Mouse (Mus musculus): ENCODE measurements around the gene Tbx6. TPM values are rescaled to one million over a fixed set of nuclear protein-coding genes. Genes with fewer than 3 reads are reported as not detected.
A peak's percentile ranks its signal among the peaks of the same experiment; 100 is the strongest.

Gene Tbx6
- polyA plus RNA-seq, 1 experiment from 2014 or later: 0.50 TPM

- Histone ChIP-seq H3K27me3 (no peaks in the 10 kb centered on the region), H3K4me2 (no peak overlapping the region), H3K9ac (no peak overlapping the region), H3K9me3 (replicated peaks) (no peaks in the 10 kb centered on the region), H3K36me3 (replicated peaks) (peaks cover 57% of the 10 kb centered on the region), H3K27ac (replicated peaks) (peak overlapping the region; percentile 42), H3K4me3 (replicated peaks) (no peak overlapping the region), H3K4me1 (replicated peaks) (peaks cover 60% of the 10 kb centered on the region)
- ATAC-seq (ENCODE audit: insufficient read depth): no peak
- 56% methylated on average over 11 of the region's 11 CpGs for WGBS (ENCODE audit: insufficient replicate concordance)
Measured at GRCm38 (mm10) chr7:126781661-126782370, 533 bp downstream of the Tbx6 start.

- H3K4me3 ChIP-seq (replicated peaks): no peak overlapping the region
- H3K9ac ChIP-seq: no peak overlapping the region
- WGBS (ENCODE audit: insufficient replicate concordance): 77% methylated on average over 13 of the region's 13 CpGs
- ATAC-seq (ENCODE audit: insufficient read depth): no peak
- peaks cover 51% of the 10 kb centered on the region for H3K4me1 ChIP-seq (replicated peaks)
- H3K4me2 ChIP-seq: no peak overlapping the region
- H3K27ac ChIP-seq (replicated peaks): 0 out of 2 replicates have a peak overlapping the region, but pooled peaks have one; percentile 42
- H3K9me3 ChIP-seq (replicated peaks): no peaks in the 10 kb centered on the region
- H3K36me3 ChIP-seq (replicated peaks): peaks cover 66% of the 10 kb centered on the region
- H3K27me3 ChIP-seq: no peaks in the 10 kb centered on the region
Measured at GRCm38 (mm10) chr7:126782693-126783092, 1.4 kb downstream of the Tbx6 start.

DNA sequence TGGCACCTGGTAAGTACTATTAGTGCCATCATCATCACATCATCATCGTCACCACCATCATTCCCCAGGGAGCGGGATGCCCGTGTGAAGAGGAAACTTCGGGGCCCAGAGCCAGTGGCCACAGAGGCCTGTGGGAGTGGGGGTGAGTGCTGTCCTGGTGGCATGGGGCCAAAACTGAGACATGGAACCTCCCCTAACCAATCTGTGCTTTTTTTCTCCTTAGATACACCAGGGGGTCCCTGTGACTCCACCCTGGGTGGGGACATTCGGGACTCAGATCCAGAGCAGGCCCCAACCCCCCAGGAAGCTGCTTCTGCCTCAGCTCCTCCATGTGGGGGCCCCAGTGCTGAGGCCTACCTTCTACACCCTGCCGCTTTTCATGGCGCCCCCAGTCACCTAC, 3.2 kb downstream of the Tbx6 start:
- 79% methylated on average over 7 of the region's 7 CpGs for WGBS (ENCODE audit: insufficient replicate concordance)
- H3K4me3 ChIP-seq (replicated peaks): no peak overlapping the region
- ATAC-seq (ENCODE audit: insufficient read depth): no peak
- no peaks in the 10 kb centered on the region for H3K27me3 ChIP-seq
- no peaks in the 10 kb centered on the region for H3K9me3 ChIP-seq (replicated peaks)
- H3K9ac ChIP-seq: 0 out of 2 replicates have a peak overlapping the region, but pooled peaks have one; percentile 1
- no peak overlapping the region for H3K27ac ChIP-seq (replicated peaks)
- no peak overlapping the region for H3K4me2 ChIP-seq
- peaks cover 39% of the 10 kb centered on the region for H3K4me1 ChIP-seq (replicated peaks)
- peaks cover 69% of the 10 kb centered on the region for H3K36me3 ChIP-seq (replicated peaks)

GRCm38 (mm10) chr7:126785056-126785455, 3.8 kb downstream of the Tbx6 start:
- Histone ChIP-seq H3K4me1 (replicated peaks) (peaks cover 35% of the 10 kb centered on the region), H3K9ac (no peak overlapping the region), H3K27ac (replicated peaks) (no peak overlapping the region), H3K9me3 (replicated peaks) (no peaks in the 10 kb centered on the region), H3K4me2 (no peak overlapping the region), H3K36me3 (replicated peaks) (peaks cover 70% of the 10 kb centered on the region), H3K27me3 (no peaks in the 10 kb centered on the region), H3K4me3 (replicated peaks) (no peak overlapping the region)
- ATAC-seq (ENCODE audit: insufficient read depth): no peak
- 76% methylated on average over 4 of the region's 4 CpGs for WGBS (ENCODE audit: insufficient replicate concordance)

DNA sequence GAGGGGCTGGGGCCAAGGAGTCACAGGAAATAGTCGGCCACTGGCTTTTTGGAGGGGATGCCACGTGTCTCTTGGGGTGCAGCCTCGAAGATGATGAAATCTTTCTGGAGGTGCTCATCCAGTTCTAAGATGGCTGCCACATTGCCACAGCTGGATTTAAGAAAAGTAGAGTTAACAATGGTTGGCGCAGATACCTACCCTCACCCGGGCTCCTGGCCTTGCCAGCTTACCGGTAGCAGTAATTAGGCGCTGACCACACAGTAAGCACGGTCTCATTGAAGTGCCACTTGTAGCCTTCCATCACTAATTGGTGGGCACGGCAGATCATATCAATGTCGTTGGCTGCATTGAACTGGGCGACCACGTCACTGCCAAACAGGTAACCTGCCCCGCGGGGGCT, 4.9 kb downstream of the Tbx6 start:
- 87% methylated on average over 14 of the region's 14 CpGs for WGBS (ENCODE audit: insufficient replicate concordance)

DNA sequence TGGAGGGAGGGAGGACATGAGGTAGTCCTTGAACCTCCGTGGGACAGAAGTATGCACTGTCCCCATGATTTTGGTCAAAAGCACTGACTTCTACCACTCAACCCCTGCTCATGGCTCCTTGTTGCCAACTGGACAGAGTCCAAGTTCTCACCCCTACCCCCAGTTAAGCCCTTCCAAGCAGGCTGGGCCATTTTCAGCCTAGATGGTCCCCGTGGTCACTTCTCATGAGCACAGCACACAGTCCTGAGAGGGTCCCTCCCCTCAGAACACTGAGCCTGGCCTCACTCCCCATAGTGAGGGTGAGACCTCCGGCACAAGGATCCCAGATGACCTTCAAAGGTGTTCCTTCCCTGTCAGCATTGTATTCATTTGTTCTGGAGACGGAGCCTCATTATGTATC, 7.9 kb downstream of the Tbx6 start:
- H3K27me3 ChIP-seq: no peaks in the 10 kb centered on the region
- no peak overlapping the region for H3K9ac ChIP-seq
- no peak for ATAC-seq (ENCODE audit: insufficient read depth)
- no peaks in the 10 kb centered on the region for H3K9me3 ChIP-seq (replicated peaks)
- H3K27ac ChIP-seq (replicated peaks): no peak overlapping the region
- 84% methylated on average over 4 of the region's 4 CpGs for WGBS (ENCODE audit: insufficient replicate concordance)
- H3K4me1 ChIP-seq (replicated peaks): peaks cover 36% of the 10 kb centered on the region
- H3K4me2 ChIP-seq: no peak overlapping the region
- no peak overlapping the region for H3K4me3 ChIP-seq (replicated peaks)
- H3K36me3 ChIP-seq (replicated peaks): peaks cover 65% of the 10 kb centered on the region

More for the DNA sequence above, 4.9 kb downstream of the Tbx6 start:
- Histone ChIP-seq H3K27me3 (no peaks in the 10 kb centered on the region), H3K9ac (no peak overlapping the region), H3K27ac (replicated peaks) (no peak overlapping the region), H3K36me3 (replicated peaks) (peaks cover 74% of the 10 kb centered on the region), H3K4me2 (no peak overlapping the region), H3K9me3 (replicated peaks) (no peaks in the 10 kb centered on the region), H3K4me1 (replicated peaks) (peaks cover 35% of the 10 kb centered on the region), H3K4me3 (replicated peaks) (no peak overlapping the region)
- no peak for ATAC-seq (ENCODE audit: insufficient read depth)

- peaks cover 64% of the 10 kb centered on the region for H3K4me1 ChIP-seq (replicated peaks)
- peak; percentile 87 for ATAC-seq (ENCODE audit: insufficient read depth)
- H3K9ac ChIP-seq: peak within 1 kb of the TSS; percentile 95
- no peaks in the 10 kb centered on the region for H3K27me3 ChIP-seq
- peak within 1 kb of the TSS; percentile 90 for H3K4me3 ChIP-seq (replicated peaks)
- H3K4me2 ChIP-seq: peak within 1 kb of the TSS; percentile 85
- H3K36me3 ChIP-seq (replicated peaks): peaks cover 62% of the 10 kb centered on the region
- under 1% methylated on average over 81 of the region's 83 CpGs for whole genome bisulfite sequencing (ENCODE audit: insufficient replicate concordance)
- H3K27ac ChIP-seq (replicated peaks): peak within 1 kb of the TSS; percentile 93
- H3K9me3 ChIP-seq (replicated peaks): no peaks in the 10 kb centered on the region
Measured at GRCm38 (mm10) chr7:126791851-126792720, 10.8 kb downstream of the Tbx6 start, which contains the start of gene Ppp4c. TSS of gene Ppp4c (minus strand) at chr7:126792496.

GRCm38 (mm10) chr7:126792721-126793443, 11.6 kb downstream of the Tbx6 start:
- H3K4me1 ChIP-seq (replicated peaks): peaks cover 71% of the 10 kb centered on the region
- WGBS (ENCODE audit: insufficient replicate concordance): 20% methylated on average over 11 of the region's 11 CpGs
- ATAC-seq (ENCODE audit: insufficient read depth): 0 out of 2 replicates have a peak, but pooled peaks have one; percentile 2

GRCm38 (mm10) chr7:126793456-126794270, 12.4 kb downstream of the Tbx6 start:
- H3K27ac ChIP-seq (replicated peaks): peak overlapping the region; percentile 19; the same call in 1 of the 2 replicates
- ATAC-seq (ENCODE audit: insufficient read depth): no peak
- no peak overlapping the region for H3K4me3 ChIP-seq (replicated peaks)
- H3K36me3 ChIP-seq (replicated peaks): peaks cover 51% of the 10 kb centered on the region
- WGBS (ENCODE audit: insufficient replicate concordance): 67% methylated on average over 4 of the region's 4 CpGs
- H3K9ac ChIP-seq: peak overlapping the region; percentile 95; the same call in 1 of the 2 replicates
- no peaks in the 10 kb centered on the region for H3K9me3 ChIP-seq (replicated peaks)
- peaks cover 77% of the 10 kb centered on the region for H3K4me1 ChIP-seq (replicated peaks)
- no peak overlapping the region for H3K4me2 ChIP-seq
- H3K27me3 ChIP-seq: no peaks in the 10 kb centered on the region

More at GRCm38 (mm10) chr7:126792721-126793443, 11.6 kb downstream of the Tbx6 start:
- peak overlapping the region; percentile 93 for H3K27ac ChIP-seq (replicated peaks)
- peaks cover 59% of the 10 kb centered on the region for H3K36me3 ChIP-seq (replicated peaks)
- H3K4me2 ChIP-seq: peak overlapping the region; percentile 85
- H3K4me3 ChIP-seq (replicated peaks): peak overlapping the region; percentile 90
- H3K9ac ChIP-seq: peak overlapping the region; percentile 95
- H3K27me3 ChIP-seq: no peaks in the 10 kb centered on the region
- H3K9me3 ChIP-seq (replicated peaks): no peaks in the 10 kb centered on the region

DNA sequence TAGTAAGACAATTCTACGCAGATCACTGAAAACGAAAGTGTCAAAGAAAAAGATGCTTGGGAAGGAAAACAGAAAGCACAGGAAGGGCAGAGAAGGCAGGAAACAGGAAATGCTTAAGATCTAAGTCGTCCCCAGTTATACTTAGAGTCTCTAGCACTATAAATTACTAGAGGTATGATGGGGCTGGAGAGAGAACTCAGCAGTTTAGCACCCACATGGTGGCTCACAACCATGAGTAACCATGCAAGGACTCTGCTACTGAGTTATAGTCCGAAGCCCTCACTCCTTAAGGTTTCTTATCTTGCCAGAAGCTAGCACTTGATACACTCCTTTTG, 13.0 kb downstream of the Tbx6 start:
- H3K4me3 ChIP-seq (replicated peaks): no peak overlapping the region
- peaks cover 45% of the 10 kb centered on the region for H3K36me3 ChIP-seq (replicated peaks)
- WGBS (ENCODE audit: insufficient replicate concordance): 41% methylated on average over 4 of the region's 4 CpGs
- H3K27me3 ChIP-seq: no peaks in the 10 kb centered on the region
- H3K9ac ChIP-seq: 0 out of 2 replicates have a peak overlapping the region, but pooled peaks have one; percentile 2
- no peak overlapping the region for H3K27ac ChIP-seq (replicated peaks)
- no peaks in the 10 kb centered on the region for H3K9me3 ChIP-seq (replicated peaks)
- no peak for ATAC-seq (ENCODE audit: insufficient read depth)
- peaks cover 81% of the 10 kb centered on the region for H3K4me1 ChIP-seq (replicated peaks)
- H3K4me2 ChIP-seq: no peak overlapping the region

All from liver, embryonic 15.5 days (tissue).